Mouse (Mus musculus): ENCODE results near the gene Apol9a. TPM values are rescaled to one million over a fixed set of nuclear protein-coding genes. Genes with fewer than 3 reads are reported as not detected.
A peak's percentile ranks its signal among the peaks of the same experiment; 100 is the strongest.
"Not testable (repeated sequence)": the region's sequence is repeated elsewhere in the genome, so short reads cannot be mapped to it uniquely, and the experiment has no call there.

The Apol9a gene
- not detected in 2 replicates for total RNA-seq (2015)
- 0.04 TPM in 1 of 2 replicates, not detected in the other for total RNA-seq (2017)

DNA sequence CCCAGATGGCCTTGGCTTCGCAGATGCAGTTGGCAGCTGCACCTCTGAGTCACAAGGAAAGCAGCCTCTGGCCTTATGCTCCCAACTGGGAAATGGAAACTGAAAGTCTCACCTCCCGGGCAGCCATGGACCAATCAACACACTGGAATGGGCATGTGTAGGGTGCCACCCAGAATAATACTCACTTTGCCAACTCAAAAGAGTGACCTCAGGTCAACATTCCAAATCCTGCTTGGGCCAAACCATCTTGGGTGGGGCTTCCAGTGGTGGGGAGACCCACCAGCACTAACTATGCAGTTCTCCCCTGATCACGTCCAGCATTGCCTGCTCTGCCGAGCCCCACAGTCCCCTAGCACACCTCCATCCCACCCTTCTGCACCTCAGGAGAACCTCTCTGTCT, at the start of gene Apol9a:
Gene Apol9a, minus strand, starts transcription at position 101 of the 400 bp plus-strand sequence.
- not testable (repeated sequence) for ATAC-seq (ENCODE audit: poor library complexity, severe bottlenecking)

DNA sequence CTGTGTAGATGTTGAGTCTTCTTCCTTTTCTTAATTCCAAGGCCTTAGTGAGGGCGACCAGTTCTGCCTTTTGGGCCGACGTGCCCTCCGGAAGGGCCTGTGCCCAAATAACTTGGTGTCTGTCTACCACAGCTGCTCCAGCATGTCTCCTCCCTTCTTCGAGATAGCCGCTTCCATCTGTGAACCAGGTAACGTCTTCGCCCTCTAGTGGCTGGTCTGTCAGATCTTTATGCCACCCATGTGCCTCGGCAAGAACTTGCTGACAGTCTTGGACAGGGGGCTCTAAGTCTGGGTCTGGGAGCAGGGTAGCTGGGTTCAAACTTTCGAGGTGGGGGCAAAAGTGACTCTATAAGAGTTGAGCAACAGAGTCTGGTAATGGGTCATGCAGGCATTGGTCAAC, 39.0 kb upstream of the Apol9a start:
- ATAC-seq (ENCODE audit: poor library complexity, severe bottlenecking): not testable (repeated sequence)

DNA sequence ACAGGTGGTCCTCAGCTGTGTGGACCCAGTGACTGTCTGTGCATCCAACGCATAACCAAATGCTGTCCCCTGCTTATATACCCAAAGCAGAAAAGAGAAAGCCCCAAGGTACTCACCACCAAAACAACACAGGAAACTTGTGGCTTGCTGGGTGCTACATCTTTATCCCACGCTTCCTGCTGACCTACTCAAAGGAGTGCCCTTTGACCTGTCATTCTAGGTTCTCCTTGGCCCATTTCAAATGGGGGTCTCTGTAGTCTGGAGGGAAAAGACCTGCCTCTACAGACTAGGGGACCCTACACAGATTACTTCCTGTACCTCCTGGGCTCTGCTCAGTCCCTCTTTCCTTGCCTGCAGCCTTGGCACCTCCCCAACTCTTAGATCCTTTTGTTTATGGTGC, 36.5 kb upstream of the Apol9a start, which contains the start of gene Apol7b:
Gene Apol7b, minus strand, starts transcription at position 101 of the 400 bp plus-strand sequence.
- ATAC-seq (ENCODE audit: poor library complexity, severe bottlenecking): not testable (repeated sequence)

DNA sequence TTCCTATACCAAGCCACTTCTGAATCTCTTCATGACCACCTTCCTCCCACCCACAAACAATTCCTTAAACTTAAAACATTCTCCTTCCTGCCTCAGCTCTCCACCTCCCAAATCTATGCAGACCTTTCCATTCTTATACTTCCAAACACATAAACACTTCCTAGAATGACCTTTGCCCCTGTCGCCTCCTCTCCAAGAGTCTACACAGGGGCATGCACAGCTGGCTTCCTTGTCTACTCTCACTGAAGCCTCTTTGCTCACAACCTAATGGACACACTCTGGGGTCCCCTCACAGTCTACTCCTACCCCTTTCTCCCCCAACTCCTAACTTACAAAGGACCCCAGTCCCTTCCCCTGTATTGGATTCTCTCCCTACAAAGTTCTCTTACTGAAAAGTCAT, 34.7 kb upstream of the Apol9a start:
- ATAC-seq (ENCODE audit: poor library complexity, severe bottlenecking): not testable (repeated sequence)

DNA sequence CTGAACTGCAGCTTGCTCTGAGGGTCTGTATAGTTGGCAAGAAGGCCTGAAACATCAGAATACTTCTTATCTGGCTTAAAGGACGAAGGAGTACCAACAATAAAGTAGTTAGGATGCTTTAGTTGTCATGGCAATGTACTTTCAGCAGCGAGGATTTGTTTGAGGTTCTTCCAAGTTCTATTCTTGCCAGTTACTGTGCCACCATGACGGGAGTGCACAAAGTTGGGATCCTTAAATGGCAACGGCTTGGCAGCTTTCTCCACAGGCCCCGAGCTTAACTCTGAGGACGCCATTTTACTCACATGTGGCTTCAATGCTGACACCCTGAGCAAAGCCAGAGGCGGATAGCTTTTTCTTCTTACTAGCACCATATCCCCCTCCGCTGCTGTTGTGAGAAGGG, 33.8 kb upstream of the Apol9a start:
- not testable (repeated sequence) for ATAC-seq (ENCODE audit: poor library complexity, severe bottlenecking)

DNA sequence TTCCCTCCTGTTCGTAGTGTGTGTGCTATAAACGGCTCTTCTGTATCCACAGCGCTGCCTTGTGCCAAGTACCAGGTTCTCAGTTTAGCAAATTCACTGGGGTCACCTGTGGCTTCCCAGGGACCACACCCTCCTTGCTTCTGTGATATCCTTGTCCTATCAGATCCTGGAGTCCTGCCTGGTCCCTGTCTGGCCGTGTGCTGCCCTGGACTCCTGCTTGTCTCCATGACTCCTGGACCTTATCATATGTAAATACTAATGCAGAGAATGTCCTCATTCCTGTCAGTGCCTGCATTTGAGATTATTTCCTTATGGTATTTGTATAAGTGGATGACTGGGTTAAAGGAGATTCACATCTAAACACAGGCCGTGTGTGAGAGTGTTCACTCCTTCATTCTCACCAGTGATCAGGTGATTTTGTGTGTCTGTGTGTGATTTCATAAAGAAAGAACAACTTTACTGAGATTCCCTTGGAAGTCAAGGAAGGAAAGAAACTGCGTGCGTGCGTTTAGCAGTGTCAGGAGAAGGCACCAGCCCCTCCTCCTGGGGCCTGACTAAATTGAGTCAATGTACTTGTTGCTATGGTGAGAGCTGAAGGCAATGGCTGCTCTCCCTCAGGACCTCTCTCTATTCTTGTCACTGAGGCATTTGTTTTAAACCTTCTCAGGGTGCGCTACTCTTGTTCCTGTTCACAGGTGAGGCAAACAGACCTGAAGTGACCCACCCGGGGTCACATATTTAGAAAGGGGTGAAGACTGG, 17.9 kb upstream of the Apol9a start:
- ATAC-seq (ENCODE audit: poor library complexity, severe bottlenecking): not testable (repeated sequence)

DNA sequence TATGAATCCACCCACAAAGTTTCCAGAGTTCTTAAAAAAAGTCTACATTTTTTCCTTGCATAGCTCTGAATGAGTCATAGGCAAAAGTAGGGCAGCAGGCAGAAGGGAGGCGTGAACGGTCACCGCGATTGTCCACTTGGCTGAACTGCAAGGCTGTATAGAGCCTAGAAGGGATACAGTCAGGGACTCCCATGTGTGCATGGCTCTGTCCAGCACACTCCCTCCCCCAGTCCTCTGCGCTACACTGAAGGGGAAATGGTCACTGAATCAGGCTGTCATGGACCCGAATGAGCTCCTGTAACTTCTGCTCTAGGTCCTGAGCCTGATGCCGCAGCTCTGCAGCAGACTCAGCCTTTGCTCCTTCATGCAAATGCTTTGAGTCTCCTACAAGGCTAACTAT, 12.0 kb upstream of the Apol9a start:
- not testable (repeated sequence) for ATAC-seq (ENCODE audit: poor library complexity, severe bottlenecking)

DNA sequence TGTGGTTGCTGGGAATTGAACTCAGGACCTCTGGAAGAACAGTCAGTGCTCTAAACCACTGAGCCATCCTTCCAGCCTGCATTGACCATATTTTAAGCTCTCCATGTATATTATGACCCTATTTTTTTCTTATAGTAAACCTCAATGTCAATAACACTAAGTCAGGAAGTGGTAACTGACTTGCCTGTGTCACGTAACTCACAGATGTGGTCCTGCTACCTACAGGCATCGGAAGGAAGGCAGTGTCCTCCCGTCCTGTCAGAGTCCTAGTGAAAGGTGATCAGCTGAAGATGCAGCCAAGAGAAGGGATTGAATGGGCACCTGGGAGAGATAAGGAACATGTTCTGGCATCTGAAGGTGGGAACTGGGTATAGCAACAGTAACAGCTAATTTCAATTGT, 8.7 kb upstream of the Apol9a start:
- not testable (repeated sequence) for ATAC-seq (ENCODE audit: poor library complexity, severe bottlenecking)

DNA sequence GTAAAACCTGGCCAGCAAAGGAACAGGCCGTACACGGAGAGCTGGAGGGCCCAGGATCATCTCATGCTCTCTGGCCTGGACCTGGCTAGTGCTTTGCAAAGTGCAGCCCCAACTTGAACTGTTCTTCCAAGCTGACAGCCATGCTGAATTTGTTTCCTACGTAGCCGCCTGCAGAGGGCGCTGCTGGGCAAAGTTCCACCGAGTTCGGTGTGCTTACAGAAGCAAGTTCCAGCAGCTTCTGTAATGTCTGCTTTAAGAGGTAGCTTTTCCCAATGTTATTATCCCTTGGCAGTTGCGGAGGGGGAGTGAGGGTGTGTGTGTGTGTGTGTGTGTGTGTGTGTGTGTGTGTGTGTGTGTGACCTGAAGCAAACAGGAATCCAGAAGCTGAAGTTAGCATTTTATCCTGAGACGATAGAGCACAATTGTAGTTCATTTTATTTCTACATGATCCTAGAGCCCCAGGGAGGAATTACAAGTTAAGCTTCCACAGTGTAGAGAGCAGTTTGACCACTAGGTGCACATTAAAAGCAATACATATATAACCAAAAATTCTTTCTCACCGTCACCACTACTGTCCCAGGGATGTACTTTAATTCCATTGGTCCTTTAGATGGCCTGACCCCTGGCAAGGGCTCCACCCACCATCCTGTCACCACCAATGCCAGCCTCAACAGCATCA, 5.9 kb upstream of the Apol9a start:
- 0 out of 2 replicates have a peak, but pooled peaks have one; percentile 33 for ATAC-seq (ENCODE audit: poor library complexity, severe bottlenecking)

DNA sequence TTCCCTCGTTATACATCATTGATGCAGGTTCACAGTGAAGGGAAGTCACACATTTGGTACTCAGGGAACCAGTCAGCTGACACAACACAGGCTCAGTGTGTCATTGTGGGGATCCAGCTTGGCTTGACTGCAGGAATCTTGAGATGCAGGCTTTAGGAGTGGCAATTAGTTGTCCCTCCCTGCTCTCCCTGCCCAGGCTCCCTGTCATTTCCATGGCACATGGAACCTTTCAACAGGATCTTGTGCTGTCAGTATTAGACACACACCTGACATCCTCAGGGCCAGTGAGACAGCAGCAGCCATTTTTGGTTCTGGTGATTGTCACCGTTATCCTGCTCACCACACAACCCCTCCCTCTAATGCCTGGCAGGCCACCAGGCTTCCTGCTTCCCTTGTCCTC, 4.7 kb upstream of the Apol9a start:
- ATAC-seq (ENCODE audit: poor library complexity, severe bottlenecking): not testable (repeated sequence)

DNA sequence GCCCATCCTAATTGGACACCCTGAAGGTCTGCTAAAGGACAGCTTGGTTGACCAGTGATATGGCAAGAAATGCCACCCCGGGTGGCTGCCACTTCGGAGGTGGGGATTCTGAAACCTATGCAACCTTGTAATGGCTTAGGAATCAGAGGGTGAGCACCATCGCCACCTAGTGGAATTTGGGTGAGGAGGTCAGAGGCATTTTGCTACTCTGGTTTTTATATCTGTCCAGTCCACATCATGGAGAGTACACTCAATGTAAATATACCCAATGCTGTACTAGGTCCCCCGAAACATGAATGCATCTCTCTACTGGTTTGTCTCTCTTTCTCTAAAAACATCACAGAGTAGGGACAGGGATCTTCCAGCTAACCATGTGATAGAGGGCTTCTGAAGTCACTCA, 1.8 kb upstream of the Apol9a start:
- peak; percentile 57; the same call in 1 of the 2 replicates for ATAC-seq (ENCODE audit: poor library complexity, severe bottlenecking)

DNA sequence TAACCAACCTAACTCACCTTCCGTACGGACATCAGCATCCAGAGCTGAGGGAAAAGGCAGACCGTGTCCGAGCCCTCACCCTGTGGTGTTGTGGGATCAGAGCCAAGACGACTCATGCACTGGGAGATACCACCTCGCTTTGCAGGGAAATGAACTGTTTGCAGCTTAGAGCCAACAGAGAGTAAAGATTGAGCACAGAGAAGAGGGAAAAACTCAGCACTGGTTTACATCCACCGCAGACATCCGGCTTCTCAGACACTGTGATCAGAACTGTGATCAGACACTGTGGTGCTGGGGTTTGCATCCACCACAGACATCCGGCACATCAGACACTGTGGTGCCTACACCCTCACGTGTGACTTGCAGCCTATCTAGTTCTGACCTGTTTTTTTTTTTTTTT, 4.6 kb downstream of the Apol9a start:
- peak; percentile 49; the same call in 1 of the 2 replicates for ATAC-seq (ENCODE audit: poor library complexity, severe bottlenecking)

DNA sequence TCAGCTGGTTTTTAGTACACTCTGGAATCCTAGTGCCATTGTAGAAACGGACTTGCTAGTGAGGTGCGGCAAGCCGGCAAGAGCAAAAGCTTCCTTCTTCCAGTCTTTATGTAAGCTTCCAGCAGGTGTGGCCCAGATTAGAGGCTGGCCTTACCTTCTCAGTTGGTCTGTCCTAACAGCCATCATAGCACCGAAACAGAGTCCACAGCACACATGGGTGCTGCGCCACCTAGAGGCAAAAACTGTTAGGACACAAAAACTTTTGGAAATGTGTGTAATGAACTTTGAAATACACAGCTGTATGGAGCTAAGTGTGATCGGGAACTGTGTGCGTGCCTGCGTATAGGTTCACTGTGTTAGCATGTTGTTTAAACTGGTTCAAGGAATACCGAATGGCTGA, 11.9 kb downstream of the Apol9a start, which contains the start of gene Apol7a:
Gene Apol7a, minus strand, starts transcription at position 84 of the 400 bp plus-strand sequence.
- ATAC-seq (ENCODE audit: poor library complexity, severe bottlenecking): not testable (repeated sequence)

DNA sequence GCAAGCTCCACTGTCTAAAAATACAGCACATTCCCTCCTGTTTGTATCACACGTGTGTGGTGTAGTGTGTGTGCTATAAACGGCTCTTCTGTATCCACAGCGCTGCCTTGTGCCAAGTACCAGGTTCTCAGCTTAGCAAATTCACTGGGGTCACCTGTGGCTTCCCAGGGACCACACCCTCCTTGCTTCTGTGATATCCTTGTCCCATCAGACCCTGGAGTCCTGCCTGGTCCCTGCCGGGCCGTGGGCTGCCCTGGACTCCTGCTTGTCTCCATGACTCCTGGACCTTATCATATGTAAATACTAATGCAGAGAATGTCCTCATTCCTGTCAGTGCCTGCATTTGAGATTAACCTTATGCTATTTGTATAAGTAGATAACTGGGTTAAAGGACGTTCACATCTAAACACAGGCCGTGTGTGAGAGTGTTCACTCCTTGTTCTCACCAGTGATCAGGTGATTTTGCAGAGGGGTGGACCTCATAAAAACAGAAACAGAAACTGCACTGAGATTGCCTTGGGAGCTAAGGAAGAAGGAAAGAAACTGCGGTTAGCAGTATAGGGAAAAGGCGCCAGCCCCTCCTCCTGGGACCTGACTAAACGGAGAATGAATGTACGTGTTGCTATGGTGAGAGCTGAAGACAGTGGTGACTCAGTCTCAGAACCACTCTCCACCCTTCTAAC, 13.3 kb downstream of the Apol9a start:
- not testable (repeated sequence) for ATAC-seq (ENCODE audit: poor library complexity, severe bottlenecking)

DNA sequence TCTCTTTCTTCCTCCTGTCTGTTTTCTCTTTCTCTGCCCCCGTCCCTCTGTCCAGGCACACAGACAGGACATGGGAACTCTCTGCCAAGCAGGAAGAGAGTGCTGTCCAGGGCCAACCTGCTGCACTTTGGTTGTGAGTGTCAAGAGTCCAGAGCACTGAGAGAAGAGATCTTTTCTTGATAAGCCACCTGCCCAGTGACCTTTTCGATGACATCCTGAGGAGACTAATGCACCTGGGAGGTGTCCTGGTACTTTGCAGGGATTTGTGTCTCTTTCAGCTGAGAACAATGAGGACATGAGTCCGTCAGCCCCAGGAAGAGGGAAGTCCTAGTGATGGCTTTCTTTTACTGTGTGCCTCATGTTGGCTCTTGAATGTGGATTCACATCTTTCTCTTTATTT, 17.1 kb downstream of the Apol9a start:
- not testable (repeated sequence) for ATAC-seq (ENCODE audit: poor library complexity, severe bottlenecking)

DNA sequence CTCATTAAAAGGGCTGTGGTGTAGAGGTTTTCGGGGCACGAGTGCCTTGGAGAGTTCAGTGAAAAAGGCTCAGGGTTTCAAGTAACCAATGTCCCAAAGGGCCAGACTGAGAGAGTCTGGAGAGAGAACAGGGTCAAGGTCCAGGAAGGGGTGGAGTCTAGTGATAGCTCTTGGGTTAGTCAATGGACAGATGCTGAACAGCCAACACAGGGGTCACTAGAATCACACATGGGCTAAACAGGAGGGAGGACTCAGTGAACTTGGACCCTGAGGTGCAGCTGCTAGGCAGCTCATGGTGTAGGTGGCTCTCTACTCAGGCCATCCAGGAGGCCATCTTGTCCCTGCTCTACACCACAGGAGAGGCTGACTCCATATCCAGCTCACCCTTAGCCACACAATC, 23.5 kb downstream of the Apol9a start:
- ATAC-seq (ENCODE audit: poor library complexity, severe bottlenecking): no peak

DNA sequence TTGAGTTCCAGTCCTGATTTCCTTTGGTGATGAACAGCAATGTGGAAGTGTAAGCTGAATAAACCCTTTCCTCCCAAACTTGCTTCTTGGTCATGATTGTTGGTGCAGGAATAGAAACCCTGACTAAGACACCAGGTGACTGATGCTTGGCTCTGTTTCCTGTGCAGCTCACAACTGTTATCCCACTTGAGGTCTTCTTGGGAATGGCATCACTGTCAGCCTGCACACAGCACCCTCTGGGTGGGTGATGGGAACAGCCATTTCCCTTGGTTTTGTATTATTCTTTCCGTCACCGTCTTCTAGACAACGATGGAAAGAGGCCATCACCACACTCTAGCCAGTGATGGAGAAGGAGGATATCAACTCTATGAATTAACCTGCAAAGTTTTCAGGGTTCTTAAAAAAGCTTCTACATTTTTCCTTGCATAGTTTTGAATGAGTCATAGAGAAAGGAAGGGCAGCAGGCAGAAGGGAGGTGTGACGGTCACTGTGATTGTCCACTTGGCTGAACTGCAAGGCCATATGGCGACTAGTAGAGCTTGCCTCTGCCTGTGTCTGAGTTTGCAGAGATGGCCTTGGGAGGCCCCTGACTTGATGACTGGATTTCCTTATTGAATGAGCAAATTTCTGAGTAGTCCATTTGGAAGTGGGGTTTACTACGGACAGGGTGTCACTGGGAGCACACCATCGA, 26.4 kb downstream of the Apol9a start:
- no peak for ATAC-seq (ENCODE audit: poor library complexity, severe bottlenecking)

DNA sequence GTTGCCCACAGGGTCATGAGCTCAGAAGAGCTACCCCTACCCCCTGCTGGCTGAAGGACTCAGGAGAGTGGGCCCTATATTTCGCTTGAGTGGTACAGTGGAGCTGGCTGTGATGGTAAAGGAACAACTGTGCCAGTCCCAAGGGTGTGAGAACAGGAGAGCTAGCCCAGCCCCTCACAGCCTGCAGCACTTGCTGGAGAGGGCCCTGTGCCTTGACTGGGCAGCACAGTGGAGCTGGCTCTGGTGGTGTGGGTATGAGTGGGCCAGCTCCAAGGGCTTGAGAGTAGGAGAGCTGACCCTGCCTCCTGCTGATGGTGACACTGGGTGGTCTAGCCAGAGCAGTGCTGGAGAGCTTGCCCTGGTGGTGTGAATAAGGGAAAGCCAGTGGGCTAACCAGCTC, 28.1 kb downstream of the Apol9a start:
- no peak for ATAC-seq (ENCODE audit: poor library complexity, severe bottlenecking)

DNA sequence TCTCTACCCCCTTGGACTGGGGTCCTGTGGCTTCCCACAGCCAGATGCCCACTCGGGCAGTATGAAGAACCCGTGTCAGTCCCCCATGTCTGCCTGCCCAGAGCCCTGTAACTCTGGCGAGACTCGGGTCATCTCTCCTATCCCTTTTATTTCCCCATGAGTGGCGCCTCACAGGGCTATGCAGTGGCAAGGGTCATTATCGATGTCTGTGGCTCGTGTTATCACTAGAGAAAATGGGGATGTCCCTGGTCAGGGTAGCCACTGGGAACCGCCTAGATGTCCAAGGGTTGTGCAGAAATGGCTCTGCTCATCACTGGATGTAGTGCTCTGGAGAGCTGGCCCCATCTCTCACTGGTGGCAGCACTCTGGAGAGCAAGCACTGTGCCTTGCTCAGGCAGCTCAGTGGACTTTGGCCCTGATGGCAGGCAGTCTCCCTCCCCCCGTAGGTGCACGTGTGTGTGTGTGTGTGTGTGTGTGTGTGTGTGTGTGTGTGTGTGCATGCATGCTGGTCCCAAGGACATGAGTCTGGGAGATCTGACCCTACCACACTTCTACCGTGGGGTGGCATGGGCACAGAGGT, 28.6 kb downstream of the Apol9a start:
- ATAC-seq (ENCODE audit: poor library complexity, severe bottlenecking): no peak

DNA sequence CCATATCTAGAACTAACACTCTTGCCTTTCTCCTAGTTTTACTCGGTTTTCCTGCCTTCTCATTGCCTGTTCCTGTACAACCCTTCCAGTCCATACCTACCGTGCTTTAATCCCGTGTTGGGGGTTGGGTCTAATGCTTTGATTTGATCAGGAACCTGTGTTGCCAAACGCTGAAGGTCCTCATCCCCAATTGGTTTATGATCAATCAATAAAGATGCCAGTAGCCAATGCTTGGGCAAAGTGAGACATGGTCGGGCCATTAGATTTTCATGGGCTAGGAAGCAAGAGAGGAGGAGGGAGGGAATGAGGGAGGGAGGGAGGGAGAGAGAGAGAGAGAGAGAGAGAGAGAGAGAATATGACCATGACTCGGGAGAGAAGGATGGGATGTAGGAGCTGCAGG, 29.5 kb downstream of the Apol9a start:
- no peak for ATAC-seq (ENCODE audit: poor library complexity, severe bottlenecking)
